Mouse (Mus musculus) NIH3T3 (cell line): ENCODE results near the gene Tbrg4.

Source experiments
- DNase-seq: peaks from one replicate; pipeline ENCODE4 v3.0.0-alpha.2; 2012; ENCODE audit warnings: low read depth

Tbrg4 gene

GRCm38 (mm10) chr11:6590933-6591675 is 34.8 kb downstream of the Tbrg4 start:
- no peak for DNase-seq

DNA sequence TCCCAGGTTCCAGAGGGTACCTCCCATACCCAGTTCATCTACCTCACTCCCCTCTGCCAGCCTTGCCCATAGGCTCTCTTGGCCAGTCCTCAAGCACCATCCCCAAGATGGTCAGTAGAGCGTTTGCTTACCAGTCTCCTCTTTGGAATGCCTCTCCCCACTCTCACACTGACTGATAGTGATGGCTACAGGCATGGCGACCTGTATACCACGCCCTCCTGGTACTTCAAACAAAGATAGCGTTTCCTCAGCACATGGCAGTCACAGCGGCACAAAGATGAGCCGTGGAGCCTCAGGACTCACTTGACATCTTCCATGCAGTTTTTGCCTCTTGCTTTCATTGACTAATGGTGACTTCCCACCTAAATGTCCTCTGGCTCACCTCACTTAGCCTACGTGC is 36.0 kb downstream of the Tbrg4 start:
- DNase-seq: no peak

- no peak for DNase-seq
Measured at GRCm38 (mm10) chr11:6588295-6588694, 37.6 kb downstream of the Tbrg4 start.

DNA sequence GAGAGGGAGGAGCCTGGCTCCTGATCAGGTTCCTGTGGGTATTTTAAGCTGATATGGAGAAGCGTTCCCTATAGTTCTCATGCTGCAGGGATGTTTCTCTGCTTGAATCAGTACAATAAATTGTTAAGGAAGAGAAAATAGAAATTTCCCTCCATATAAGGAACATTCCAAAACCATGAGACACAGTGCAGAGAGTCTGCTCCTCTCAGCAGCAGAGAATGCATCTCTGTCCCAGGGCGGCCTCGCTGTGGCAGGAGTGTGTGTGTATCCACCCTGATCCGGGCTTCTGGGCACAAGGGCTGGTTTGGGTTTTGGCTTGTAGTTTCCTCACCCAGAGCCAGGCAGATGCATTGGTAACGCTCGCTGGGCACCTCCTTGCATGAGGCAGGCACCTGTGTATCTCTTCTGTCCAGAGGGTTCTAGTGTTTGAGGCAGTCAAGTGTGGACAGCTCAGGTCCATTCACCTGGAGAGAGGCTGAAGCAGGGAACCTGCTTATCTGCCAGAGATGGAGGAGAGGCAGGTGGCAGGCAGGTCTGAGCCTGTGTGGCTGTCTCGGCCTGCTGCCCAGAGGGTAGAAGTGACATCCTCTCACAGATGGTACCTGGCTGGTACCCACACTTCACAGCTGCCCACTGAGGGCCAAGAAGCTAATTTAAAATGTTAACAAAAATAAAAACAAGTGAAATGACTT is 38.5 kb downstream of the Tbrg4 start:
- DNase-seq: peak; percentile 85

- peak; percentile 49 for DNase-seq
Measured at GRCm38 (mm10) chr11:6586660-6587059, 39.2 kb downstream of the Tbrg4 start.

DNA sequence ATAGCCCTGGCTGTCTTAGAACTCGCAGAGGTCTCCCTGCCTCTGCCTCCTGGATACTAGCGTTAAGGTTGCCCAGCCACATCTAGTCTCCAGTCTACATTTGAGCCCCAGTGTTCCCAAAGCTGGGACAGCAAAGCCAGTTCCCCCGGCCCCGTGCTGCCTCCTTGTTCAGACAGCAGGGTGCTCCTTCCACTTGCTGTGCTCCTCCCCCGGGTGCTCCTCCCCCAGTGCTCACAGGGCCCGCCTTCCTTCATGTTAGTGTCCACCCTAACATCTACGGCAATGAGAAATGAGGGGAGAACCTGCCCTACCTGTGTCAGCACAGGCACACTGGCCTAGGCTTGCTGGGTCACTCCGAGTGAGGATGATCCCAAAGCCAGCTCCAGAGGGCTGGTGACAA is 40.1 kb downstream of the Tbrg4 start:
- DNase-seq: no peak

DNA sequence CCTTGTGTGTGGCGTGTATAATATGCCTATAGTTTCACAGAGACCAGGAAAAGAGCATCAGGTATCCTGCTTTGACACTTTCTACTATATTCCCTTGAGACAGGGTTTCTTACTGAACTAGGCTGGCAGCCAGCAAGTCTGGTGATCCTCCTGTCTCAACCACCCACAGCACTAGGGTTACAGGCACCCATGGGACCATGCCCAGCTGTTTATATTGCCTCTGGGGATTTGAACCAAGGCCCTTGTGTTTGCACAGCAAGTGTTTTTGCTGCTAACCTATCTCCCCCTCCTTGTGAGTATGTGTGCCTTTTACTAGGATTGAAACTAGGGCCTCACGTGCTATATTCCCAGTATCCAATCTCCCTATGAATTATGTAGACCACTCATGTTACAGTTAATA is 44.3 kb downstream of the Tbrg4 start:
- no peak for DNase-seq

DNA sequence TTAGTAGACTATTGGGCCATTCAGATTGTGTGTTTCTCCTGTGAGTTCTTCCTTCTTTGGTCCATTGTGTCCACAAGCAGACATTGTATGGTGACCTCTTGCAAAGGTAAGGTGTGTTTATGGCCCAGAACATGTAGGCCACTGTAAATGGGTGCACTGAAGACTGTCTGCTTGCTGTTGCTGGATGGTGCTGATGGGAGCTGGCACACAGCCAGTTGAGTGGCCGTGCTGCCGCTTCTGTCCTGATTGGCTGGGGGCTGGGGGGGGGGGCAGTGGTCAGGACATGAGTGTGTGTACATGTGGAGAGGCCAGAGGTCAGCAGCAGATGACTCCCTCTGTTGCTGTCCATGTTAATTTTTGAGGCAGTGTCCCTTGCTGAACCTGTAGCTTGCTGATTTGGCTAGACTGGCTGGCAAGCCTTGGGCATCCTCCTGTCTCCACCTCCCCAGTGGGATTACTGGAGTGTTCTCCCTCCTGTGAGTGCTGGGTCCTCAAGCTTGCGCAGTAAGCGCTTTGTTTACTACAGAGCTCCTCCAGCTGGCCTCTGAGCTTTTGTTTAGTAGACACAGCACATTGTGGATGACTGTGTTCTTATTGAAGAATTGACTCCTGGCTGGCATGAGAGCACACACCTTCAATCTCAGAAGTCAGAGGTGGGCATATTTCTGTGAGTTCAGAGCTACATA is 45.7 kb downstream of the Tbrg4 start:
- no peak for DNase-seq

GRCm38 (mm10) chr11:6579361-6579760 is 46.5 kb downstream of the Tbrg4 start:
- DNase-seq: no peak

- DNase-seq: no peak
Measured at GRCm38 (mm10) chr11:6576151-6576550, 49.7 kb downstream of the Tbrg4 start.

- no peak for DNase-seq
Measured at GRCm38 (mm10) chr11:6569410-6569777, 56.5 kb downstream of the Tbrg4 start.

GRCm38 (mm10) chr11:6568584-6569409 is 57.1 kb downstream of the Tbrg4 start:
- DNase-seq: peak; percentile 43

- DNase-seq: no peak
Measured at GRCm38 (mm10) chr11:6567951-6568350, 57.9 kb downstream of the Tbrg4 start.

DNA sequence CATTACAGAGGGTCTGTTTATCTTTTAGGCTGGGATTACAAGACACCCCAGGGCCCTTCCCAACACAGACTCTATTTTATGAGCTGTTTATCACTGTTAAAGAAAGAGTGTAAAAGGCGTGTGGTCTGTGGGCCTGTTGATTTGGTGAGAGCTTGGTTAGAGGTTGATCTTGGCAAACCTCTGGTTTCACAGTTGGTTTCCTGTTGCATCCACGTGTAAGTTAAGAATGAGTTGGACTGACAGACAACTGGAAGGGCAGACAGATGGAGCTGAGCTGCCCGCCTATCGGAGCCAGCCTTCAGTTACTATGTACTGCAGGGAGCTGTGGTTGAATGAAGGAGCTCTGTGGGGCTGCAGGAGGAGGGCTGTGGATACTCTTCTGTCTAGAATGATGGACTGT is 59.4 kb downstream of the Tbrg4 start:
- no peak for DNase-seq
